Mouse (Mus musculus) brown adipose tissue, adult 24 weeks (tissue): Measurements from ENCODE around the gene Sema3b. TPM values are rescaled to one million over a fixed set of nuclear protein-coding genes. Genes with fewer than 3 reads are reported as not detected.
"Not testable (repeated sequence)": the region's sequence is repeated elsewhere in the genome, so short reads cannot be mapped to it uniquely, and the experiment has no call there.

Experiments used
- H3K27ac ChIP-seq: fragments of 200-500 bp; replicated peaks from 2 replicates; pipeline ENCODE4 v1.5.1; 2012; ENCODE audit warnings: low read depth, mild to moderate bottlenecking, low read length
- H3K4me1 ChIP-seq: fragments of 200-500 bp; 2 replicates; pipeline ENCODE4 v1.6.1; 2012; ENCODE audit warnings: low read length, mixed read lengths; ENCODE audit not compliant: control insufficient read depth, insufficient read depth, insufficient read length
- H3K4me3 ChIP-seq: fragments of 200-500 bp; 2 replicates; pipeline ENCODE4 v1.5.1; 2012; ENCODE audit warnings: low read depth, mild to moderate bottlenecking, low read length, moderate library complexity; ENCODE audit not compliant: insufficient read depth
- polyA plus RNA-seq: library from polyadenylated mRNA; stranded (reverse); fragments of >200 nt; gene quantifications from 2 replicates; pipeline ENCODE4 v1.2.4, GENCODE M21; 2012; ENCODE audit not compliant: missing spikeins, insufficient read depth, insufficient read length

Gene Sema3b
- polyA plus RNA-seq, 1 experiment, result 3.3 TPM

- Histone ChIP-seq H3K4me3 (no peak overlapping the region), H3K27ac (peak overlapping the region; percentile 30; the same call in 1 of the 2 replicates), H3K4me1 (peaks cover 9% of the 10 kb centered on the region; the same call in 1 of the 2 replicates)
Measured at GRCm38 (mm10) chr9:107579023-107579900, 29.8 kb downstream of the Sema3b start.

GRCm38 (mm10) chr9:107578587-107578986, 30.4 kb downstream of the Sema3b start, which contains the start of gene Naa80:
Gene Naa80, plus strand, starts transcription at chr9:107578887.
- peak within 1 kb of the TSS; percentile 71 for H3K4me3 ChIP-seq

GRCm38 (mm10) chr9:107577871-107578270, 31.2 kb downstream of the Sema3b start:
- peaks cover 9% of the 10 kb centered on the region; the same call in 1 of the 2 replicates for H3K4me1 ChIP-seq
- H3K27ac ChIP-seq, result peak overlapping the region; percentile 57
- peak overlapping the region; percentile 71 for H3K4me3 ChIP-seq

More at GRCm38 (mm10) chr9:107578587-107578986, 30.4 kb downstream of the Sema3b start, which contains the start of gene Naa80:
- H3K27ac ChIP-seq, result peak within 1 kb of the TSS; percentile 57
- H3K4me1 ChIP-seq, result peaks cover 9% of the 10 kb centered on the region; the same call in 1 of the 2 replicates

GRCm38 (mm10) chr9:107576357-107577107, 32.5 kb downstream of the Sema3b start, which contains the start of gene Hyal1:
Gene Hyal1, plus strand, starts transcription at chr9:107576927.
- H3K4me3 ChIP-seq, result peak within 1 kb of the TSS; percentile 71
- H3K27ac ChIP-seq, result peak within 1 kb of the TSS; percentile 56
- H3K4me1 ChIP-seq, result peaks cover 11% of the 10 kb centered on the region; the same call in 1 of the 2 replicates

GRCm38 (mm10) chr9:107575579-107576356, 33.3 kb downstream of the Sema3b start:
- no peak overlapping the region for H3K4me3 ChIP-seq
- peak overlapping the region; percentile 48; the same call in 1 of the 2 replicates for H3K27ac ChIP-seq
- peaks cover 18% of the 10 kb centered on the region for H3K4me1 ChIP-seq

- H3K4me3 ChIP-seq, H3K27ac ChIP-seq: not testable (repeated sequence)
- H3K4me1 ChIP-seq, result peaks cover 26% of the 10 kb centered on the region
Measured at GRCm38 (mm10) chr9:107573774-107574173, 35.3 kb downstream of the Sema3b start.

- H3K4me1 ChIP-seq, result peaks cover 28% of the 10 kb centered on the region
- H3K4me3 ChIP-seq, result no peak overlapping the region
- no peak overlapping the region for H3K27ac ChIP-seq
Measured at GRCm38 (mm10) chr9:107572327-107572662, 36.7 kb downstream of the Sema3b start.

GRCm38 (mm10) chr9:107571534-107572326, 37.3 kb downstream of the Sema3b start:
- H3K4me1 ChIP-seq, result peaks cover 27% of the 10 kb centered on the region
- peak overlapping the region; percentile 87 for H3K4me3 ChIP-seq
- H3K27ac ChIP-seq, result peak overlapping the region; percentile 47

GRCm38 (mm10) chr9:107570845-107571244, 38.2 kb downstream of the Sema3b start:
- H3K27ac ChIP-seq, result peak overlapping the region; percentile 47; the same call in 1 of the 2 replicates
- H3K4me3 ChIP-seq, result peak overlapping the region; percentile 87
- peaks cover 32% of the 10 kb centered on the region for H3K4me1 ChIP-seq

GRCm38 (mm10) chr9:107570016-107570415, 39.0 kb downstream of the Sema3b start:
- H3K4me3 ChIP-seq, result peak overlapping the region; percentile 87
- H3K4me1 ChIP-seq, result peaks cover 32% of the 10 kb centered on the region
- H3K27ac ChIP-seq, result peak overlapping the region; percentile 99

GRCm38 (mm10) chr9:107569270-107569669, 39.8 kb downstream of the Sema3b start:
- H3K4me1 ChIP-seq, result peaks cover 34% of the 10 kb centered on the region
- H3K4me3 ChIP-seq, result peak overlapping the region; percentile 87
- peak overlapping the region; percentile 99 for H3K27ac ChIP-seq

- Histone ChIP-seq H3K4me3 (peak overlapping the region; percentile 87), H3K4me1 (peaks cover 39% of the 10 kb centered on the region), H3K27ac (peak overlapping the region; percentile 99)
Measured at GRCm38 (mm10) chr9:107568331-107569261, 40.4 kb downstream of the Sema3b start.

GRCm38 (mm10) chr9:107567702-107568319, 41.2 kb downstream of the Sema3b start, which contains the start of gene Hyal2:
Gene Hyal2, plus strand, starts transcription at chr9:107567945.
- peak within 1 kb of the TSS; percentile 99 for H3K27ac ChIP-seq
- peaks cover 39% of the 10 kb centered on the region for H3K4me1 ChIP-seq
- H3K4me3 ChIP-seq, result peak within 1 kb of the TSS; percentile 87
